Mouse (Mus musculus) spleen, adult 10 weeks (tissue): Measurements from ENCODE around the gene Rbm48. TPM values are rescaled to one million over a fixed set of nuclear protein-coding genes. Genes with fewer than 3 reads are reported as not detected.

Experiments
- polyA plus RNA-seq: library from polyadenylated mRNA; stranded (reverse); fragments of 350-450 nt; fragmentation: Illumina TruSeq; extraction: RNeasy Lipid Tissue Mini Kit (QIAGEN cat#74804); gene quantifications from one replicate; pipeline ENCODE4 v1.2.3, GENCODE M21; 2015; ENCODE audit warnings: low replicate concordance; ENCODE audit not compliant: insufficient read depth

Gene Rbm48
- 21.6 TPM for polyA plus RNA-seq

DNA sequence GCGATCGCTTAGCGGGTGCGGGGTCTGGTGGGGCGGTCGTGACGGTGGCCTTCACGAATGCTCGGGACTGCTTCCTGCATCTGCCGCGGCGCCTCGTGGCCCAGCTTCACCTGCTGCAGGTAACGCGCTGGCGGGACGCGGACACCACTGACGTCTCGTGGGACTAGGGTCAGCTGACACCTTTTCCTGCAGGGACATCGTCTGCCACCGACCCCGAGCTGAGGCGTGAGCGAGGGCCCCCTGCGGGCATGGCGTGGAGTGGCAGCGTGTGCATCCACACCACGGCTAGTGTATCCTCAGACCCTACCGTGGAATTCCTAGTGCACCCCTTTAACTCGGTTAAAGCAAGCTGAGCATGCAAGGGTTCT is at the start of gene Rbm48:
Gene Rbm48 (minus strand): TSS at position 187 of the 368 bp plus-strand sequence.

DNA sequence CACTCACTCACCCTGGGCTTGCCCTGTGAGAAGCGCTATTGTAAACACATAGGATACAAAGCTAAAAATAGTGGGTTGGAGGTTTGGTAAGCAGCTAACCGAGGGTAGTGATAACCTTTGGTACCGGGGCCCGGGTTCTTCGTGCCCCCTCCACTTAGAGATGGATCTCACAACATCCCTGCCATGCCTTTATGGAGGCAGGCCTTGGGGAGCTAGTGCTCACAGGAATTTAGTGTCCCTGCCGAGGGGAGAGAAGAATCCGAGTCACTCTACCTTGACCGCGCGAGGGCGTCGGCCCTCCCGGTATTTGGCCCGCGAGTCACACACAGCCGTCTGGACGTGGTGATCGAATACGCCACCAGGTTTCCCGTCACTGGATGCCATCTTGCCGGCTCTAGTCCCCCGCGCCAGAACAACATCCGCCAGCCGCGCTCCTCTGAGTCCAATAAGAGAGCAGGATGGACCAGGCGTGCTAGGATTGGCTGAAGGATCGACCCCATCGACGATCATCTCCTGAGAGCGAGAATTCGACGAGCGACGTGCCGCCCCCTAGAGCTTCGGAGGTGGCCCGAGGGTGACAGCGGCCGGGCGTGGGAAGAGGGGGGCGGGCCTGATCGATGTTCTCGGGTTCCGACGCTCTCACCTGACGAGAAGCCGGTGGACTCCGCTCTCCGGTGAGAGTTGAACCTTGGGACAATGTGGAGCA is 539 bp downstream of the Rbm48 start, which contains the start of gene Pex1:
Gene Pex1 (plus strand): TSS at position 374 of the 706 bp plus-strand sequence.

DNA sequence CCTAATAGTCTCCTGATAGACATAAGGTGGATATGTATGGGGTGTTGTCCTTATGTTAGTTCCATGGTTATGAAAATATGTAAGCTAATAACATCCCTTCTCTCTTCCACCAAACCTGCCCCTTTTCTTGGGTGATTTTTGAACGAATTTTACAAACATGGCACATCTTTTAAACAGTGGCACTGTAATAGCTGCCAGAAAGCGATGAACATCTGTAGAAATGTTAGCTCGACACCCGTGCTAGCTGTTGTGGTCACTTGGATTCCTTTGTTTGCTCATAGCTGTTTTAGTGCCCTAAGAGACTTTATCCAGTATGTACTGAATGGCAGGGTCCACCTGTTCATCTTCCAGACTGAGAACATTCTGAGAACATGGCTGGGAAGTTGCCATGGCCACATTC is 25.1 kb downstream of the Rbm48 start, which contains the start of gene 1700109H08Rik:
Gene 1700109H08Rik (plus strand): TSS at position 301 of the 400 bp plus-strand sequence.

DNA sequence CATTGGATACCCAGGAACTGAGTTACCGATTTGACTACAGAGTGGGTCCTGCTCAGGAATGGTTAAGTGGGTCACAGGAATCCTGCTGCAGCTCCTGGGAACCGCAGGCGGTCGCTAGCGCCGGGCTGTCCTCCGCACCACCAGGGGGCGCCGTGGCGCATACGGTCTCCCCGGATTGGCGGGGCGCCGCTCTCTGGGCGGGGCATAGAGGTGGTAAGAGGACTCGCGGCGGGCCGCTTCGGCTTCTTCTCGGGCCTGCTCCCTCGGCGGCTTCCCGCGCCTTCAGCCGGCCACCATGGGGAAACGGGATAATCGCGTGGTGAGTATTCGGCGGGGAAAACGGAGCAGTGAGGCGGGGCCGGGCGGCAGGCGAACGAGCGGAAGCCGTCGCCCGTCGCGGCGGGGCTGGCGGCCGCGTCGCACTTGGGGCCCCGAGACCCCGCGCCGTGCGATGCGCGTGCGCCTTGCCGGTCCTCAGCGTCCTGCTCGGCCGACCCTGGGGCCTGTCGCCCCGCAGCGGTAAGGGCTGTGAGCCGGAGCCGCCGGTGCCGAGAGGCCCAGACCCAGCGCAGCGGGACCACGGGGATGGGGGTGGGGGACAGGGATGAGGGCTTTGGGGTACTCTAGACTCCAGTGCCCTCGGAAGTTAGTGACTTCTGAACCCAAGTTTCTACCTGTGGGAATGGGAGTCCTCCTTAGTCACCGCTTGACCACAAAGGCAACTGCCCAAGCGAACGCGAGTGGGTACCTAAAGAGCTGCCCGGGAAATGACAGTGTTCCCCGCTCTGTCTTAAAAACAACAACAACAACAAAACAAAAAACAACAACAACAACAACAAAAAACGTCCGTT is 52.5 kb downstream of the Rbm48 start, which contains the start of gene Fam133b:
Gene Fam133b (plus strand): TSS at position 205 of the 851 bp plus-strand sequence.

Other genes starting within 250 kb of the Rbm48 start
- 55.7 TPM for gene Fam133b, start 52.8 kb downstream of the Rbm48 start, polyA plus RNA-seq
- 8.0 TPM for gene 1700109H08Rik, start 25.0 kb downstream of the Rbm48 start, polyA plus RNA-seq
- 29.2 TPM for gene Pex1, start 519 bp downstream of the Rbm48 start, polyA plus RNA-seq
- gene Tmbim7, start 54.6 kb upstream of the Rbm48 start, polyA plus RNA-seq: not detected
- 95.5 TPM for gene Gatad1, start 60.6 kb upstream of the Rbm48 start, polyA plus RNA-seq
- gene Ankib1, start 206.3 kb upstream of the Rbm48 start, polyA plus RNA-seq: 34.6 TPM
- 95.5 TPM for gene Krit1, start 206.6 kb upstream of the Rbm48 start, polyA plus RNA-seq
- not detected for gene Lrrd1, start 248.6 kb upstream of the Rbm48 start, polyA plus RNA-seq